Mouse (Mus musculus): ENCODE measurements around the gene Pla2g4d. TPM values are rescaled to one million over a fixed set of nuclear protein-coding genes. Genes with fewer than 3 reads are reported as not detected.

Gene Pla2g4d
- polyA plus RNA-seq, 1 experiment, result not detected

GRCm38 (mm10) chr2:120285639-120286038 lies 3.4 kb downstream of the Pla2g4d start:
- Histone ChIP-seq H3K79me2 (ENCODE audit: control insufficient read depth, insufficient read depth) (no peaks in the 10 kb centered on the region), H3K4me2 (ENCODE audit: low read depth) (no peak overlapping the region)

GRCm38 (mm10) chr2:120284705-120285104 lies 4.3 kb downstream of the Pla2g4d start:
- Histone ChIP-seq H3K4me3 (no peak overlapping the region), H3K36me3 (ENCODE audit: control insufficient read depth, insufficient read depth) (no peaks in the 10 kb centered on the region), H3ac (ENCODE audit: control insufficient read depth, insufficient read length) (no peak overlapping the region), H3K27me3 (ENCODE audit: control insufficient read depth, insufficient read depth, insufficient read length) (peaks cover 20% of the 10 kb centered on the region), H3K79me2 (ENCODE audit: control insufficient read depth, insufficient read depth) (no peaks in the 10 kb centered on the region), H3K4me2 (ENCODE audit: low read depth) (no peak overlapping the region)
- no peak for TF ChIP-seq POLR2A (IDR thresholded peaks at IDR 0.05; ENCODE audit: insufficient read length, low read depth)

More at GRCm38 (mm10) chr2:120285639-120286038, 3.4 kb downstream of the Pla2g4d start:
- Histone ChIP-seq H3K27me3 (ENCODE audit: control insufficient read depth, insufficient read depth, insufficient read length) (peaks cover 20% of the 10 kb centered on the region), H3ac (ENCODE audit: control insufficient read depth, insufficient read length) (no peak overlapping the region), H3K36me3 (ENCODE audit: control insufficient read depth, insufficient read depth) (no peaks in the 10 kb centered on the region), H3K4me3 (no peak overlapping the region)
- no peak for TF ChIP-seq SRF (IDR thresholded peaks at IDR 0.05; ENCODE audit: control insufficient read depth, insufficient read length, low read depth)
- TF ChIP-seq POLR2AphosphoS2 (IDR thresholded peaks at IDR 0.05; ENCODE audit: insufficient read length, low read depth), result no peak
- no peak for TF ChIP-seq MYOD1 (IDR thresholded peaks at IDR 0.05; ENCODE audit: control insufficient read depth in 1 of 3, insufficient read length in 2 of 3, low read depth in 2 of 3)
- TF ChIP-seq CEBPB (IDR thresholded peaks at IDR 0.05; ENCODE audit: insufficient read depth, poor library complexity, severe bottlenecking), result no peak
- no peak for TF ChIP-seq MAX (IDR thresholded peaks at IDR 0.05; ENCODE audit: low read depth)
- TF ChIP-seq POLR2A (IDR thresholded peaks at IDR 0.05; ENCODE audit: insufficient read length, low read depth), result no peak
- TF ChIP-seq REST (IDR thresholded peaks at IDR 0.05; ENCODE audit: insufficient read depth, insufficient read length), result no peak
- TF ChIP-seq MYOG (IDR thresholded peaks at IDR 0.05; ENCODE audit: control insufficient read depth in 1 of 3, insufficient read depth in 1 of 3, insufficient read length in 2 of 3, low read depth in 2 of 3), result no peak
- TF ChIP-seq USF1 (IDR thresholded peaks at IDR 0.05; ENCODE audit: low read depth), result no peak
- TF ChIP-seq TCF12 (IDR thresholded peaks at IDR 0.05; ENCODE audit: insufficient read depth, poor library complexity, severe bottlenecking), result no peak
- TF ChIP-seq TCF3 (IDR thresholded peaks at IDR 0.05; ENCODE audit: insufficient read length, low read depth), result no peak
- no peak for TF ChIP-seq E2F4 (IDR thresholded peaks at IDR 0.05; ENCODE audit: insufficient read depth)

- H3K36me3 ChIP-seq (ENCODE audit: control insufficient read depth, insufficient read depth), result no peaks in the 10 kb centered on the region
- TF ChIP-seq MYOG (IDR thresholded peaks at IDR 0.05; ENCODE audit: control insufficient read depth in 1 of 3, insufficient read depth in 1 of 3, insufficient read length in 2 of 3, low read depth in 2 of 3) (no peak), USF1 (IDR thresholded peaks at IDR 0.05; ENCODE audit: low read depth) (no peak), POLR2AphosphoS2 (IDR thresholded peaks at IDR 0.05; ENCODE audit: insufficient read length, low read depth) (no peak), CEBPB (IDR thresholded peaks at IDR 0.05; ENCODE audit: insufficient read depth, poor library complexity, severe bottlenecking) (no peak), SRF (IDR thresholded peaks at IDR 0.05; ENCODE audit: control insufficient read depth, insufficient read length, low read depth) (no peak), TCF12 (IDR thresholded peaks at IDR 0.05; ENCODE audit: insufficient read depth, poor library complexity, severe bottlenecking) (no peak), MAX (IDR thresholded peaks at IDR 0.05; ENCODE audit: low read depth) (no peak), REST (IDR thresholded peaks at IDR 0.05; ENCODE audit: insufficient read depth, insufficient read length) (no peak), E2F4 (IDR thresholded peaks at IDR 0.05; ENCODE audit: insufficient read depth) (no peak), POLR2A (IDR thresholded peaks at IDR 0.05; ENCODE audit: insufficient read length, low read depth) (no peak), TCF3 (IDR thresholded peaks at IDR 0.05; ENCODE audit: insufficient read length, low read depth) (no peak), MYOD1 (IDR thresholded peaks at IDR 0.05; ENCODE audit: control insufficient read depth in 1 of 3, insufficient read length in 2 of 3, low read depth in 2 of 3) (no peak)
Measured at GRCm38 (mm10) chr2:120284094-120284493, 4.9 kb downstream of the Pla2g4d start.

GRCm38 (mm10) chr2:120283550-120283949 lies 5.4 kb downstream of the Pla2g4d start:
- no peak overlapping the region for H3K4me3 ChIP-seq
- H3K27me3 ChIP-seq (ENCODE audit: control insufficient read depth, insufficient read depth, insufficient read length), result peaks cover 11% of the 10 kb centered on the region
- no peak for TF ChIP-seq POLR2A (IDR thresholded peaks at IDR 0.05; ENCODE audit: insufficient read length, low read depth)
- no peak for TF ChIP-seq E2F4 (IDR thresholded peaks at IDR 0.05; ENCODE audit: insufficient read depth)
- TF ChIP-seq MAX (IDR thresholded peaks at IDR 0.05; ENCODE audit: low read depth), result no peak
- TF ChIP-seq MYOG (IDR thresholded peaks at IDR 0.05; ENCODE audit: control insufficient read depth in 1 of 3, insufficient read depth in 1 of 3, insufficient read length in 2 of 3, low read depth in 2 of 3), result no peak
- TF ChIP-seq MYOD1 (IDR thresholded peaks at IDR 0.05; ENCODE audit: control insufficient read depth in 1 of 3, insufficient read length in 2 of 3, low read depth in 2 of 3), result no peak
- TF ChIP-seq TCF12 (IDR thresholded peaks at IDR 0.05; ENCODE audit: insufficient read depth, poor library complexity, severe bottlenecking), result no peak
- no peak for TF ChIP-seq POLR2AphosphoS2 (IDR thresholded peaks at IDR 0.05; ENCODE audit: insufficient read length, low read depth)
- no peak for TF ChIP-seq CEBPB (IDR thresholded peaks at IDR 0.05; ENCODE audit: insufficient read depth, poor library complexity, severe bottlenecking)
- no peak for TF ChIP-seq TCF3 (IDR thresholded peaks at IDR 0.05; ENCODE audit: insufficient read length, low read depth)
- TF ChIP-seq REST (IDR thresholded peaks at IDR 0.05; ENCODE audit: insufficient read depth, insufficient read length), result no peak
- no peak for TF ChIP-seq SRF (IDR thresholded peaks at IDR 0.05; ENCODE audit: control insufficient read depth, insufficient read length, low read depth)
- TF ChIP-seq USF1 (IDR thresholded peaks at IDR 0.05; ENCODE audit: low read depth), result no peak
- H3K4me2 ChIP-seq (ENCODE audit: low read depth), result no peak overlapping the region
- H3K36me3 ChIP-seq (ENCODE audit: control insufficient read depth, insufficient read depth), result no peaks in the 10 kb centered on the region
- no peaks in the 10 kb centered on the region for H3K79me2 ChIP-seq (ENCODE audit: control insufficient read depth, insufficient read depth)
- no peak overlapping the region for H3ac ChIP-seq (ENCODE audit: control insufficient read depth, insufficient read length)

More at GRCm38 (mm10) chr2:120284094-120284493, 4.9 kb downstream of the Pla2g4d start:
- H3K4me3 ChIP-seq, result no peak overlapping the region
- H3K79me2 ChIP-seq (ENCODE audit: control insufficient read depth, insufficient read depth), result no peaks in the 10 kb centered on the region
- no peak overlapping the region for H3ac ChIP-seq (ENCODE audit: control insufficient read depth, insufficient read length)
- peaks cover 17% of the 10 kb centered on the region for H3K27me3 ChIP-seq (ENCODE audit: control insufficient read depth, insufficient read depth, insufficient read length)
- H3K4me2 ChIP-seq (ENCODE audit: low read depth), result no peak overlapping the region

- Histone ChIP-seq H3K36me3 (ENCODE audit: control insufficient read depth, insufficient read depth) (no peaks in the 10 kb centered on the region), H3K79me2 (ENCODE audit: control insufficient read depth, insufficient read depth) (no peaks in the 10 kb centered on the region), H3K4me2 (ENCODE audit: low read depth) (no peak overlapping the region), H3K27me3 (ENCODE audit: control insufficient read depth, insufficient read depth, insufficient read length) (peaks cover 7% of the 10 kb centered on the region), H3ac (ENCODE audit: control insufficient read depth, insufficient read length) (no peak overlapping the region), H3K4me3 (no peak overlapping the region)
- TF ChIP-seq USF1 (IDR thresholded peaks at IDR 0.05; ENCODE audit: low read depth) (no peak), POLR2A (IDR thresholded peaks at IDR 0.05; ENCODE audit: insufficient read length, low read depth) (no peak), REST (IDR thresholded peaks at IDR 0.05; ENCODE audit: insufficient read depth, insufficient read length) (no peak), POLR2AphosphoS2 (IDR thresholded peaks at IDR 0.05; ENCODE audit: insufficient read length, low read depth) (no peak), MYOG (IDR thresholded peaks at IDR 0.05; ENCODE audit: control insufficient read depth in 1 of 3, insufficient read depth in 1 of 3, insufficient read length in 2 of 3, low read depth in 2 of 3) (no peak), TCF3 (IDR thresholded peaks at IDR 0.05; ENCODE audit: insufficient read length, low read depth) (no peak), SRF (IDR thresholded peaks at IDR 0.05; ENCODE audit: control insufficient read depth, insufficient read length, low read depth) (no peak), MYOD1 (IDR thresholded peaks at IDR 0.05; ENCODE audit: control insufficient read depth in 1 of 3, insufficient read length in 2 of 3, low read depth in 2 of 3) (no peak), E2F4 (IDR thresholded peaks at IDR 0.05; ENCODE audit: insufficient read depth) (no peak), TCF12 (IDR thresholded peaks at IDR 0.05; ENCODE audit: insufficient read depth, poor library complexity, severe bottlenecking) (no peak), MAX (IDR thresholded peaks at IDR 0.05; ENCODE audit: low read depth) (no peak), CEBPB (IDR thresholded peaks at IDR 0.05; ENCODE audit: insufficient read depth, poor library complexity, severe bottlenecking) (no peak)
Measured at GRCm38 (mm10) chr2:120281221-120281620, 7.8 kb downstream of the Pla2g4d start.

Data from myocyte (in vitro differentiated cells).